Mouse (Mus musculus): ENCODE results near the gene Clint1.

The Clint1 gene

GRCm38 (mm10) chr11:45883270-45883931 is 31.6 kb downstream of the Clint1 start:
- DNase-seq (ENCODE audit: low spot score in 2 of 2): no peak

DNA sequence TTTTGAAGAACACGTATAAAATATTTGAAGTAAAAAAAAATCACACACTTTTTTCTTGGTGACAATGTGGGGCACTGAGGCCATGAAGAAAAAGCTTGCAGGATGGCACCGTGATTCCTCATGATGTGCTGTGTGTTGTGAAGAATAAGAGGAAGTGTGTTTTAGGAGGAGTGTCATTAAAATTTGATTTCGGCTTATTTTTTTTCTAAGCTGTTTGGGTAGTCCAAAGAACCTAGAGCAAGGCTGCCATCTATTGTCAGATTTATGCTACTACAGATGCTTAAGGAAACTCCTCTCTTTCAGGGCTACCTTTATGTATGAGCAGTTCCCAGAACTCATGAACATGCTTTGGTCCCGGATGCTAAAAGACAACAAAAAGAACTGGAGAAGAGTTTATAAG is 32.2 kb downstream of the Clint1 start:
- DNase-seq (ENCODE audit: low spot score in 2 of 2): peak in 1 of 2 experiments; percentile 29

- no peak for DNase-seq (ENCODE audit: low spot score in 2 of 2)
Measured at GRCm38 (mm10) chr11:45885606-45886230, 33.9 kb downstream of the Clint1 start.

DNA sequence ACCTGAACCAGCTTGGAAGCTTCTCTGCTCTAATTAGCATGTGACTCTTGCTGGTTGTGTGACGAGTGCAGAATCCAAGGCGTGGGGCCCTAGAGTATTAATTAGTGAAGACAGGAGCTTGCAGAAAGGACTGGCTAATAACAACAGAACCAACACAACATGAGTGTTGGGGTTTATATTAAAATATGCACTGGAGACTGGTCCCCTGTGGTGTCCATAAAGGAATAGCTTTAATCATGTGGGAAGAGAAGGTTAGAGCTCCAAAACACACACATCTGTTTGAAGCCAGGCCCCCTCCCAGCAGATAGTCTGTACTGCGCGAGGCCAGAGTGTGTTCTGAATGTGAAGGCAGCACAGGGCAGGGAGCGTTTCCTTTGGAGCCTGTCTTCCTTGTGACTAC is 34.7 kb downstream of the Clint1 start:
- DNase-seq (ENCODE audit: low spot score in 2 of 2): no peak

- DNase-seq (ENCODE audit: low spot score in 2 of 2): no peak
Measured at GRCm38 (mm10) chr11:45888471-45889030, 36.7 kb downstream of the Clint1 start.

- DNase-seq (ENCODE audit: low spot score in 2 of 2): no peak
Measured at GRCm38 (mm10) chr11:45889981-45890380, 38.1 kb downstream of the Clint1 start.

DNA sequence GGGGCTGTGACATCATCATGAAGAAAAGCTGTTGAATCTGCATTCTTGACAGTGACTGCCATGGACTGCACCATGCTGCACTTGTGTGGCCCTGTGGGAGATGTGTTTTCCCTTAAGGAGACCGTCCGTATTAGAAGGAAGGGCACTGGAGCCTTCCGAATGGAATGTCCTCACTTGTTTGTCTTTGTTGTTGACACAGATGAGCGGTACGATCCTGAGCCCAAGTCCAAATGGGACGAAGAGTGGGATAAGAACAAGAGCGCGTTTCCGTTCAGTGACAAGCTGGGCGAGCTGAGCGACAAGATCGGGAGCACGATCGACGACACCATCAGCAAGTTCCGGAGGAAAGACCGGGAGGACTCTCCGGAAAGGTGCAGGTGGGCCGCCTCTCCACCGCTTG is 38.6 kb downstream of the Clint1 start:
- no peak for DNase-seq (ENCODE audit: low spot score in 2 of 2)

GRCm38 (mm10) chr11:45892861-45893360 is 41.1 kb downstream of the Clint1 start:
- no peak for DNase-seq (ENCODE audit: low spot score in 2 of 2)

GRCm38 (mm10) chr11:45897392-45897791 is 45.5 kb downstream of the Clint1 start:
- DNase-seq (ENCODE audit: low spot score in 2 of 2): no peak

- no peak for DNase-seq (ENCODE audit: low spot score in 2 of 2)
Measured at GRCm38 (mm10) chr11:45900233-45901015, 48.6 kb downstream of the Clint1 start.

- DNase-seq (ENCODE audit: low spot score in 2 of 2): no peak
Measured at GRCm38 (mm10) chr11:45906109-45906786, 54.4 kb downstream of the Clint1 start.

GRCm38 (mm10) chr11:45907301-45907700 is 55.5 kb downstream of the Clint1 start:
- DNase-seq (ENCODE audit: low spot score in 2 of 2): no peak

- no peak for DNase-seq (ENCODE audit: low spot score in 2 of 2)
Measured at GRCm38 (mm10) chr11:45908070-45908469, 56.2 kb downstream of the Clint1 start.

DNA sequence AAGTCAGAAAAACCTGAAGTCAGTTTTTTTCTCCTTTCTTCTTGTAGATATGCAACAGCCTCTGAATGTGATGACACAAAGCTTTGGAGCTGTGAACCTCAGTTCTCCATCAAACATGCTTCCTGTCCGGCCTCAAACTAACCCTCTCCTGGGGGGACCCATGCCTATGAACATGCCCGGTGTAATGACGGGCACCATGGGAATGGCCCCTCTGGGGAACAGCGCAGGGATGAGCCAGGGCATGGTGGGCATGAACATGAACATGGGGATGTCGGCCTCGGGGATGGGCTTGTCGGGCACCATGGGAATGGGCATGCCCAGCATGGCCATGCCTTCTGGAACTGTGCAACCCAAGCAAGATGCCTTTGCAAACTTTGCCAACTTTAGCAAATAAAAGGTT is 57.0 kb downstream of the Clint1 start:
- no peak for DNase-seq (ENCODE audit: low spot score in 2 of 2)

GRCm38 (mm10) chr11:45910701-45911100 is 58.9 kb downstream of the Clint1 start:
- DNase-seq (ENCODE audit: low spot score in 2 of 2): no peak

DNA sequence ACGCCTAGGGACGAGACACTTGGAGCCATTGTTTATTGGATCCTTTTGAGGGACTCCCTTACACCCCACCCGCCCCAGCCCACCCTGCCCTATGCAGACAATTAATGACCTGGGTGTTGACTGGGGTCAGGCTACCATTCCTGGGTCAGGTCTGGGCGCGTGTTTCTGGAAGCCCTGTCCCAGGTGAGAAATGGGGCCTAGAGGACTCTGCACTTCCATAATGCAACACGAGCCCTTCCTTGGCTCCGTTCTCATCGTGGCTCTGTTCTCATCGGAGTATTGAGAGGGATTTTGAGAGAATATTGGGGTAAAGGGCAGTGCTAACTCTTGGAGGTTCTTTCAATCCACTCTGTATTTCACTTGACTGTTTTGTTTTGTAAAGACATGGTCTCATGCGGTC is 64.3 kb downstream of the Clint1 start:
- DNase-seq (ENCODE audit: low spot score in 2 of 2): no peak

- DNase-seq (ENCODE audit: low spot score in 2 of 2): no peak
Measured at GRCm38 (mm10) chr11:45918018-45918417, 66.2 kb downstream of the Clint1 start.

DNA sequence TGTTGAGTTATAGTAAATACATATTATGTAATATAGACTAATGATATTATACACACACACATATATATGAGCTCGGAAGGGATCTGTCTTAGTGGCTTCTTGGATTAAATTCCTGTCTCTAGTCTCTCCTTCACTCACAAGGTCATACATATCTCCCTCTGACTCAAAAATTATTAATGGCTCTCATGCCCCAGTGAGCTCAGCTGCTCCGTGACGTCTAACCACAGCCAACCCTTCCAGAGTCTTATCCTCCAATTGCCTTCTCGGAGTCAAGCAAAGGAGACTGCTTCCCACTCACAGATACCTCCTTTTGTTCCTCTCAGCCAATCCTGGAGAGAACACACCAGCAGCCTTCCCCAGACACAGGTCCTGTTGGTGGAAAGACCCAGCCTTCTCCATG is 67.0 kb downstream of the Clint1 start:
- no peak for DNase-seq (ENCODE audit: low spot score in 2 of 2)

DNA sequence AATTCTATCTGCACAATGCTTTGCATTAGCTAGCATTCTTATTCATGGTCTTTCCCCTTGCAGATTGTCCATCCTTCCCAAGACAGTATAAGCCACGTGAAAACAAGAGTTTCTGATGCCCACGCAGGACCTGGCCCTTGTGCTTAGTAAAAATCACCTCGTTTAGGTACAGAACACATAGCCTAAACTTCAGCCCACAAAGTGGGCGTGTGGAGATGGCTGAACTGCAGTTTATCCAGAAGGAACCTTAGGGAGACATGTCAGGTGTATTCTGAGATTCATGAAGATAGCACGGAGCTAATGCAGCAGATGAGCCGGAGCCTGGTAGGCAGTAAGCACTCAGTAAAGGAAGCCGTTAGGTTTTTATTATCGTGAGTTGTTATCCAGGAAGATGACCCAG is 69.2 kb downstream of the Clint1 start:
- DNase-seq (ENCODE audit: low spot score in 2 of 2): no peak

DNA sequence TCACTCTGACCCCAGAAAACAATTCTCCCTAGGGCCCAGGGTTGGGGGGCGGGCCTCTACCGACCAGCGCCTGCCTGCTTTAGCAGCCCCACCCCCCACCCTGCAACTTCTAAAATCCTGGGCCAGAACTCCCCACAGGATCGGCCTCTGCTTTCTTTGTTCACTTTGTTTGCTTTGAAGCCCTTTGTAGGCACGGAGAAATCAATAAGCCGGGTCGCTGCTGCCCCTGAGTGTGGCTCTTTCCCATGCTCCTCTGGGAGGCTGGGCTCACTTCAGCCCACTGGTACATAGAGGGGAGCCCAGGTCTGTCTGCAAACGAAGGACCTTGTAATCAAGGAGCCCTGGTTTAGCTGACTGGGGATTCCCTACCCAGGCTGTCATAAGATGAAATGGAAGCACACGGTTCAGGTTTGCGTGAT is 69.6 kb downstream of the Clint1 start:
- no peak for DNase-seq (ENCODE audit: low spot score in 2 of 2)

- no peak for DNase-seq (ENCODE audit: low spot score in 2 of 2)
Measured at GRCm38 (mm10) chr11:45925436-45925835, 73.6 kb downstream of the Clint1 start.

DNA sequence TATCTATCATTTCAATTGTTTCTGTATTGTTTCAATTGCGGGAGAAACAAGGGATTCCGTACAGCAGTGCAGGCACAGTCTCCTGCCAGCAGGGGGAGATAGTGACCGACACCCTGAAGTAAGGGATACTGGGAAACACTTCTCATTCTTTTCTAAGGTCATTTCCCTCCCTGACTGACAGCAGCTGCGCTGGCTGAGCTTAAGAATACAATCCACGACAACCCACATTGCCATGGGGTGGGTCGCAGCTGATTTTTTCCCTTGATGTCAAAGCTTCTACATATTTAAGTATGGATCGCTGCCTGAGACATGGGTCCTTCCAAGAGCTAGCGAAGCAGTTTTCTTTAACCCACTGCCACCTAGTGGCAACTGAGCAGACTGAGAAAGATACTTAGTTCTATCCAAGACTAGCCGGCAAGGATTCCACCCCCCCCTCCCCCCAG is 74.8 kb downstream of the Clint1 start:
- DNase-seq (ENCODE audit: low spot score in 2 of 2): peak in 1 of 2 experiments; percentile 82
